Mouse (Mus musculus): ENCODE data around the gene Dcaf4. TPM values are rescaled to one million over a fixed set of nuclear protein-coding genes. Genes with fewer than 3 reads are reported as not detected.

The Dcaf4 gene
- total RNA-seq, 2 experiments from 2014 or later, result 1.7 to 8.1 TPM

Other genes starting within 250 kb of the Dcaf4 start
- 29.2 and 45.1 TPM in 2 replicates for gene Dpf3, start 32.8 kb upstream of the Dcaf4 start, total RNA-seq (2015; ENCODE audit: low replicate concordance)
- 138 and 157 TPM in 2 replicates for gene Dpf3, start 32.8 kb upstream of the Dcaf4 start, total RNA-seq (2017; ENCODE audit: low replicate concordance)
- gene Zfyve1, start 76.8 kb downstream of the Dcaf4 start, total RNA-seq (2015; ENCODE audit: low replicate concordance), result 5.2 and 31.3 TPM in 2 replicates
- gene Zfyve1, start 76.8 kb downstream of the Dcaf4 start, total RNA-seq (2017; ENCODE audit: low replicate concordance), result 28.3 and 29.8 TPM in 2 replicates
- 83.8 and 97.2 TPM in 2 replicates for gene Rbm25, start 110.8 kb downstream of the Dcaf4 start, total RNA-seq (2015; ENCODE audit: low replicate concordance)
- gene Rbm25, start 110.8 kb downstream of the Dcaf4 start, total RNA-seq (2017; ENCODE audit: low replicate concordance), result 124 and 143 TPM in 2 replicates
- 26.7 and 42.2 TPM in 2 replicates for gene Psen1, start 167.7 kb downstream of the Dcaf4 start, total RNA-seq (2015; ENCODE audit: low replicate concordance)
- gene Psen1, start 167.7 kb downstream of the Dcaf4 start, total RNA-seq (2017; ENCODE audit: low replicate concordance), result 22.0 and 24.4 TPM in 2 replicates
- not detected in 2 replicates for gene Papln, start 243.2 kb downstream of the Dcaf4 start, total RNA-seq (2015; ENCODE audit: low replicate concordance)
- not detected in 2 replicates for gene Papln, start 243.2 kb downstream of the Dcaf4 start, total RNA-seq (2017; ENCODE audit: low replicate concordance)

Data from erythroblast, adult 5-6 weeks (primary cell).